In genomic region chr8:69884141-69884540, GRCm38 (mm10) we compare ENCODE assay signal across 29 mouse cellular contexts. TPM values are rescaled to one million over a fixed set of nuclear protein-coding genes. Genes with fewer than 3 reads are reported as not detected.
DNase-seq lines count a peak whose midpoint lies in the region; ATAC-seq lines count a peak whose summit lies in the region.
"Had no signal": no experiment of that assay in that cellular context is flagged by ENCODE, and none has a peak within 500 bp of the region (broad histone marks: within the 10 kb centered on the region; RNA-seq: fewer than 3 reads in every experiment).

No protein-coding gene starts in this region.

- no peak overlapping the region for H3K4me3 ChIP-seq in midbrain, embryonic 11.5 days (ENCODE audit: low read depth, low read length)
- no peak overlapping the region for H3K4me3 ChIP-seq in midbrain, embryonic 16.5 days (ENCODE audit: low read depth, low read length)
- H3K4me3 ChIP-seq: forebrain, embryonic 10.5 days; forebrain, embryonic 13.5 days; heart, adult 2 months; heart, embryonic 12.5 days; heart, embryonic 15.5 days; hindbrain, embryonic 10.5 days; hindbrain, embryonic 13.5 days; intestine, embryonic 15.5 days had no signal

- H3K9ac ChIP-seq in midbrain, embryonic 11.5 days (ENCODE audit: low read length) = no peak overlapping the region
- H3K9ac ChIP-seq in midbrain, embryonic 16.5 days (ENCODE audit: low read depth, low read length) = no peak overlapping the region
- H3K9ac ChIP-seq: forebrain, embryonic 13.5 days; heart, embryonic 12.5 days; heart, embryonic 15.5 days; hindbrain, embryonic 13.5 days; intestine, embryonic 15.5 days had no signal

- peaks cover 21% of the 10 kb centered on the region for H3K4me1 ChIP-seq in midbrain, embryonic 11.5 days (ENCODE audit: control insufficient read depth, insufficient read depth, low read length)
- H3K4me1 ChIP-seq in midbrain, embryonic 16.5 days (ENCODE audit: control insufficient read depth, insufficient read depth, low read length) = peaks cover 26% of the 10 kb centered on the region

- no peak overlapping the region for H3K4me2 ChIP-seq in midbrain, embryonic 11.5 days
- no peak overlapping the region for H3K4me2 ChIP-seq in midbrain, embryonic 16.5 days (ENCODE audit: low read length)
- H3K4me2 ChIP-seq: forebrain, embryonic 13.5 days; heart, embryonic 12.5 days; heart, embryonic 15.5 days; hindbrain, embryonic 13.5 days; intestine, embryonic 15.5 days had no signal

- no peak overlapping the region for H3K27ac ChIP-seq in midbrain, embryonic 11.5 days (ENCODE audit: low read depth, low read length)
- no peak overlapping the region for H3K27ac ChIP-seq in midbrain, embryonic 16.5 days (ENCODE audit: low read length)
- H3K27ac ChIP-seq: forebrain, embryonic 10.5 days; forebrain, embryonic 13.5 days; heart, adult 2 months; heart, embryonic 15.5 days; hindbrain, embryonic 10.5 days; hindbrain, embryonic 13.5 days; intestine, embryonic 15.5 days had no signal

- H3K36me3 ChIP-seq in midbrain, embryonic 11.5 days (ENCODE audit: control insufficient read depth, insufficient read depth, low read length) = no peaks in the 10 kb centered on the region
- no peaks in the 10 kb centered on the region for H3K36me3 ChIP-seq in midbrain, embryonic 16.5 days (ENCODE audit: control insufficient read depth, insufficient read depth, low read length)
- H3K36me3 ChIP-seq: forebrain, embryonic 10.5 days; heart, embryonic 12.5 days; heart, embryonic 15.5 days; hindbrain, embryonic 10.5 days; hindbrain, embryonic 13.5 days; intestine, embryonic 15.5 days had no signal

- H3K27me3 ChIP-seq in midbrain, embryonic 11.5 days (ENCODE audit: control insufficient read depth, insufficient read depth, low read length) = peaks cover 100% of the 10 kb centered on the region
- peaks cover 95% of the 10 kb centered on the region for H3K27me3 ChIP-seq in midbrain, embryonic 16.5 days (ENCODE audit: control insufficient read depth, insufficient read depth, low read depth, low read length)
- H3K27me3 ChIP-seq: CH12.LX had no signal

- 51% methylated on average over 13 of the region's 13 CpGs for WGBS in midbrain, embryonic 11.5 days
- 54% methylated on average over 13 of the region's 13 CpGs for WGBS in midbrain, embryonic 16.5 days

- no peaks in the 10 kb centered on the region for H3K9me3 ChIP-seq in midbrain, embryonic 11.5 days (ENCODE audit: control insufficient read depth, low read length)
- H3K9me3 ChIP-seq in midbrain, embryonic 16.5 days (replicated peaks; ENCODE audit: control insufficient read depth, low read length, poor library complexity, severe bottlenecking) = no peaks in the 10 kb centered on the region
- H3K9me3 ChIP-seq: forebrain, embryonic 13.5 days; heart, embryonic 15.5 days; hindbrain, embryonic 10.5 days; hindbrain, embryonic 13.5 days; intestine, embryonic 15.5 days had no signal

- DNase-seq in adrenal gland, adult 2 months = peak; percentile 73
- no peak for DNase-seq in adrenal gland, postnatal 25 days
- peak; percentile 82 for DNase-seq in midbrain, embryonic 11.5 days (ENCODE audit: low spot score, missing footprints)
- DNase-seq in adrenal gland, postnatal 14 days = peak; percentile 80
- no peak for DNase-seq in lung, postnatal 25 days (ENCODE audit: low spot score)
- DNase-seq: B cell, adult 2 months; cerebellum, adult 18-20 months; cerebellum, adult 9-10 months; cerebellum, postnatal 14 days; gastrocnemius, postnatal 10 days; gastrocnemius, postnatal 36 days; heart, adult 2 months; heart, postnatal 10 days; heart, postnatal 36 days; kidney, adult 11 months had no signal

- no peak for ATAC-seq in midbrain, embryonic 11.5 days (ENCODE audit: low FRiP score)
- no peak for ATAC-seq in midbrain, embryonic 16.5 days
- ATAC-seq: forebrain, embryonic 13.5 days; forebrain, embryonic 16.5 days; hindbrain, embryonic 16.5 days; intestine, embryonic 15.5 days; Patski had no signal

RNA-seq across cellular contexts. Expression of gene Cilp2, which starts 3.3 kb away (rescaled TPM):
- under 1 TPM; 0.07 to 0.09 TPM for total RNA-seq in adrenal gland, adult 2 months (2021)
- polyA plus RNA-seq in adrenal gland, adult 2 months (2012; rRNA removed) = 0.39 and 1.1 TPM in 2 replicates
- not detected in 2 replicates for total RNA-seq in adrenal gland, postnatal 25 days (2021)
- 0.31 and 0.40 TPM in 2 replicates for polyA plus RNA-seq in midbrain, embryonic 11.5 days (2014; fragmentation: Nextera tagmentation; extraction: Ambion mirVana)
- 6.3 and 6.6 TPM in 2 replicates for polyA plus RNA-seq in midbrain, embryonic 16.5 days (2015; fragmentation: Nextera tagmentation; extraction: Ambion mirVana)
- 0.07 and 0.15 TPM in 2 replicates for total RNA-seq in adrenal gland, postnatal 14 days (2021)
- total RNA-seq: granulocyte monocyte progenitor cell, adult 5-6 weeks had no signal

RNA-seq across cellular contexts. Expression of gene Tssk6, which starts 17.8 kb away (rescaled TPM):
- total RNA-seq in adrenal gland, adult 2 months (2021) = under 1 TPM; 0.35 to 0.66 TPM
- polyA plus RNA-seq in adrenal gland, adult 2 months (2012; rRNA removed) = 1.3 and 2.0 TPM in 2 replicates
- total RNA-seq in adrenal gland, postnatal 25 days (2021) = 0.24 TPM in 1 of 2 replicates, not detected in the other
- 3.4 and 4.0 TPM in 2 replicates for polyA plus RNA-seq in midbrain, embryonic 11.5 days (2014; fragmentation: Nextera tagmentation; extraction: Ambion mirVana)
- 3.0 and 3.5 TPM in 2 replicates for polyA plus RNA-seq in midbrain, embryonic 16.5 days (2015; fragmentation: Nextera tagmentation; extraction: Ambion mirVana)
- 0.83 and 0.85 TPM in 2 replicates for total RNA-seq in adrenal gland, postnatal 14 days (2021)
- total RNA-seq: gastrocnemius, adult 18-20 months; gastrocnemius, postnatal 36 days; heart, postnatal 36 days had no signal

RNA-seq across cellular contexts. Expression of gene Ndufa13, which starts 18.2 kb away (rescaled TPM):
- 100 to 1,000 TPM; 160 to 215 TPM for total RNA-seq in adrenal gland, adult 2 months (2021)
- 83.3 and 99.4 TPM in 2 replicates for polyA plus RNA-seq in adrenal gland, adult 2 months (2012; rRNA removed)
- 158 TPM in 2 replicates for total RNA-seq in adrenal gland, postnatal 25 days (2021)
- 167 and 172 TPM in 2 replicates for polyA plus RNA-seq in midbrain, embryonic 11.5 days (2014; fragmentation: Nextera tagmentation; extraction: Ambion mirVana)
- 172 TPM in 2 replicates for polyA plus RNA-seq in midbrain, embryonic 16.5 days (2015; fragmentation: Nextera tagmentation; extraction: Ambion mirVana)
- 239 and 250 TPM in 2 replicates for total RNA-seq in adrenal gland, postnatal 14 days (2021)

RNA-seq across cellular contexts. Expression of gene Yjefn3, which starts 18.4 kb away (rescaled TPM):
- 1 to 10 TPM; 1.9 to 4.2 TPM for total RNA-seq in adrenal gland, adult 2 months (2021)
- polyA plus RNA-seq in adrenal gland, adult 2 months (2012; rRNA removed) = 6.6 and 10.8 TPM in 2 replicates
- total RNA-seq in adrenal gland, postnatal 25 days (2021) = 1.7 and 4.5 TPM in 2 replicates
- 3.2 and 3.6 TPM in 2 replicates for polyA plus RNA-seq in midbrain, embryonic 11.5 days (2014; fragmentation: Nextera tagmentation; extraction: Ambion mirVana)
- polyA plus RNA-seq in midbrain, embryonic 16.5 days (2015; fragmentation: Nextera tagmentation; extraction: Ambion mirVana) = 12.0 and 12.3 TPM in 2 replicates
- total RNA-seq in adrenal gland, postnatal 14 days (2021) = 5.7 and 6.7 TPM in 2 replicates
- total RNA-seq: granulocyte monocyte progenitor cell, adult 5-6 weeks had no signal

RNA-seq across cellular contexts. Expression of gene Pbx4, which starts 51.9 kb away (rescaled TPM):
- under 1 TPM; 0.38 to 0.69 TPM for total RNA-seq in adrenal gland, adult 2 months (2021)
- polyA plus RNA-seq in adrenal gland, adult 2 months (2012; rRNA removed) = 5.5 and 5.8 TPM in 2 replicates
- total RNA-seq in adrenal gland, postnatal 25 days (2021) = 1.7 and 2.5 TPM in 2 replicates
- polyA plus RNA-seq in midbrain, embryonic 11.5 days (2014; fragmentation: Nextera tagmentation; extraction: Ambion mirVana) = 33.9 and 39.1 TPM in 2 replicates
- 58.9 and 65.7 TPM in 2 replicates for polyA plus RNA-seq in midbrain, embryonic 16.5 days (2015; fragmentation: Nextera tagmentation; extraction: Ambion mirVana)
- 1.3 and 1.8 TPM in 2 replicates for total RNA-seq in adrenal gland, postnatal 14 days (2021)
- total RNA-seq: gastrocnemius, adult 18-20 months; gastrocnemius, postnatal 36 days; heart, postnatal 36 days had no signal

Comparison
In these comparisons a context has a peak if more than half of its experiments do, and no peak if none do; other contexts are left out.
1. DNase-seq: peak in adrenal gland, adult 2 months (single experiment), midbrain, embryonic 11.5 days (single experiment) and adrenal gland, postnatal 14 days (single experiment); none in adrenal gland, postnatal 25 days (single experiment) and lung, postnatal 25 days (single experiment).